Comparison of ENCODE assay signal across 18 mouse cellular contexts in the genomic region with DNA sequence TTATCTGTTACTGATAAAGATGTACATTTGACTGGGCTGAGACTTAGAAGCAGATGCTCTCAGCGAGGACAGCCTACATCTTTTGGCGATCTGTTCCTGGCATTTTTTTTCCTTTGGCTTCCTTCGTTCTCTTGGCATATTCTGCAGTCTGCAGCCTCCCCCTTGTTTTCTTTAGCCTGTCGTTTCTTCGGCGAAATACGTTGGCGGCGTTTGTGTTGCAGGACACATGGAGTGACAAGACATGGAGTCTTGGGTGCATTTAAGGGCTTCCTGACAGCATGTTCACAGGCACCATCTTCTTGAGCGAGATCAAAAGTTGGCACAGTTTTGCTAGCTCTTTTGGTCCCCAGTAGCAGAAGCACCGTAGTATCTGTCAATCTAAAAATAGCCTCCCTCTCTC. TPM values are rescaled to one million over a fixed set of nuclear protein-coding genes. Genes with fewer than 3 reads are reported as not detected.
DNase-seq lines count a peak whose midpoint lies in the region; ATAC-seq lines count a peak whose summit lies in the region.
"Had no signal": no experiment of that assay in that cellular context is flagged by ENCODE, and none has a peak within 500 bp of the region (broad histone marks: within the 10 kb centered on the region; RNA-seq: fewer than 3 reads in every experiment).

No protein-coding gene starts in this region.

- WGBS in forebrain, embryonic 16.5 days = 53% methylated on average over 11 of the region's 11 CpGs
- 81% methylated on average over 11 of the region's 11 CpGs for WGBS in forebrain, embryonic 13.5 days

- H3K27me3 ChIP-seq in forebrain, embryonic 16.5 days (replicated peaks; ENCODE audit: control insufficient read depth, insufficient read depth, low read length) = no peaks in the 10 kb centered on the region
- H3K27me3 ChIP-seq in forebrain, embryonic 13.5 days = peaks cover 17% of the 10 kb centered on the region

- no peaks in the 10 kb centered on the region for H3K9me3 ChIP-seq in forebrain, embryonic 16.5 days (ENCODE audit: control insufficient read depth, low read length)
- no peaks in the 10 kb centered on the region for H3K9me3 ChIP-seq in forebrain, embryonic 13.5 days (replicated peaks)
- H3K9me3 ChIP-seq: embryonic facial prominence, embryonic 10.5 days; limb, embryonic 10.5 days; liver, embryonic 15.5 days had no signal

- H3K27ac ChIP-seq in forebrain, embryonic 16.5 days (ENCODE audit: low read length) = peak overlapping the region; percentile 67
- no peak overlapping the region; the same call in 1 of the 2 replicates for H3K27ac ChIP-seq in forebrain, embryonic 13.5 days
- H3K27ac ChIP-seq: embryonic facial prominence, embryonic 10.5 days; limb, embryonic 10.5 days; liver, embryonic 15.5 days had no signal

- H3K9ac ChIP-seq in forebrain, embryonic 16.5 days (replicated peaks; ENCODE audit: low read depth, low read length) = no peak overlapping the region
- no peak overlapping the region for H3K9ac ChIP-seq in forebrain, embryonic 13.5 days
- H3K9ac ChIP-seq: liver, embryonic 15.5 days had no signal

- DNase-seq in left cerebral cortex, adult 11 months (ENCODE audit: low spot score) = peak; percentile 28
- DNase-seq in left cerebral cortex, postnatal 4 days = no peak
- DNase-seq in left cerebral cortex, adult 9 months (ENCODE audit: low spot score in 2 of 2) = peak; percentile 57 to 80
- peak; percentile 63 to 77 for DNase-seq in right cerebral cortex, postnatal 36 days (ENCODE audit: low spot score in 2 of 2)
- DNase-seq in spleen, postnatal 36 days (ENCODE audit: low spot score in 2 of 2) = no peak
- DNase-seq: adrenal gland, postnatal 25 days; cerebellum, adult 18-20 months; spleen, adult 18-20 months; thymus, adult 18-20 months had no signal

- peak; percentile 50 for ATAC-seq in forebrain, embryonic 16.5 days
- ATAC-seq in forebrain, embryonic 13.5 days = no peak
- ATAC-seq in CD4-positive, CD25-positive, alpha-beta regulatory T cell, adult 4 months = no peak

- H3K4me1 ChIP-seq in forebrain, embryonic 16.5 days (replicated peaks; ENCODE audit: control insufficient read depth, insufficient read depth, low read length) = peaks cover 15% of the 10 kb centered on the region
- H3K4me1 ChIP-seq in forebrain, embryonic 13.5 days = peaks cover 12% of the 10 kb centered on the region
- H3K4me1 ChIP-seq: liver, embryonic 15.5 days had no signal

- no peaks in the 10 kb centered on the region for H3K36me3 ChIP-seq in forebrain, embryonic 16.5 days (ENCODE audit: control insufficient read depth, insufficient read depth)
- H3K36me3 ChIP-seq in forebrain, embryonic 13.5 days (ENCODE audit: poor library complexity, severe bottlenecking) = no peaks in the 10 kb centered on the region
- H3K36me3 ChIP-seq: embryonic facial prominence, embryonic 10.5 days; limb, embryonic 10.5 days; liver, embryonic 15.5 days had no signal

- H3K4me3 ChIP-seq in forebrain, embryonic 16.5 days (replicated peaks; ENCODE audit: low read length) = no peak overlapping the region
- no peak overlapping the region for H3K4me3 ChIP-seq in forebrain, embryonic 13.5 days
- H3K4me3 ChIP-seq: embryonic facial prominence, embryonic 10.5 days; limb, embryonic 10.5 days; liver, embryonic 15.5 days; myocyte had no signal

- intact Hi-C loops in left cerebral cortex, postnatal 4 days (cut with DNase I) = no loop called here

- H3K4me2 ChIP-seq in forebrain, embryonic 16.5 days (ENCODE audit: low read length) = no peak overlapping the region
- H3K4me2 ChIP-seq in forebrain, embryonic 13.5 days = no peak overlapping the region
- H3K4me2 ChIP-seq: liver, embryonic 15.5 days had no signal

RNA-seq across cellular contexts. Expression of a gene that starts 1.2 kb away (rescaled TPM):
- polyA plus RNA-seq in forebrain, embryonic 16.5 days (2015; fragmentation: Nextera tagmentation; extraction: Ambion mirVana) = 0.83 and 1.1 TPM in 2 replicates
- polyA plus RNA-seq in forebrain, embryonic 13.5 days (2015; fragmentation: Nextera tagmentation; extraction: Ambion mirVana) = 0.15 and 0.59 TPM in 2 replicates
- total RNA-seq in left cerebral cortex, postnatal 4 days (2021) = under 1 TPM in 1 of 2 experiments, not detected in 1; 0.48 TPM
- not detected for polyA plus RNA-seq in CD4-positive, CD25-positive, alpha-beta regulatory T cell, adult 4 months (2017; shearing (Covaris generic))
- total RNA-seq: adrenal gland, postnatal 25 days; granulocyte monocyte progenitor cell, adult 5-6 weeks had no signal
- polyA plus RNA-seq: embryonic facial prominence, embryonic 10.5 days; heart, postnatal 0 days; limb, embryonic 10.5 days; liver, embryonic 15.5 days; myocyte had no signal

RNA-seq across cellular contexts. Expression of a gene that starts 13.0 kb away (rescaled TPM):
- 35.3 and 38.9 TPM in 2 replicates for polyA plus RNA-seq in forebrain, embryonic 16.5 days (2015; fragmentation: Nextera tagmentation; extraction: Ambion mirVana)
- polyA plus RNA-seq in forebrain, embryonic 13.5 days (2015; fragmentation: Nextera tagmentation; extraction: Ambion mirVana) = 20.8 and 24.1 TPM in 2 replicates
- 10 to 100 TPM; 28.3 to 31.7 TPM for total RNA-seq in left cerebral cortex, postnatal 4 days (2021)
- 10 to 100 TPM; 38.3 to 46.1 TPM for polyA plus RNA-seq in CD4-positive, CD25-positive, alpha-beta regulatory T cell, adult 4 months (2017; shearing (Covaris generic))

RNA-seq across cellular contexts. Expression of a gene that starts 27.4 kb away (rescaled TPM):
- polyA plus RNA-seq in forebrain, embryonic 16.5 days (2015; fragmentation: Nextera tagmentation; extraction: Ambion mirVana) = 24.2 and 24.8 TPM in 2 replicates
- 14.1 and 14.7 TPM in 2 replicates for polyA plus RNA-seq in forebrain, embryonic 13.5 days (2015; fragmentation: Nextera tagmentation; extraction: Ambion mirVana)
- 100 to 1,000 TPM; 134 to 161 TPM for total RNA-seq in left cerebral cortex, postnatal 4 days (2021)
- polyA plus RNA-seq in CD4-positive, CD25-positive, alpha-beta regulatory T cell, adult 4 months (2017; shearing (Covaris generic)) = 1 to 10 TPM; 1.4 to 2.0 TPM

Comparison
In these comparisons a context has a peak if more than half of its experiments do, and no peak if none do; other contexts are left out.
1. DNase-seq: peak in left cerebral cortex, adult 11 months (single experiment), left cerebral cortex, adult 9 months (2 of 2) and right cerebral cortex, postnatal 36 days (2 of 2); none in left cerebral cortex, postnatal 4 days (single experiment) and spleen, postnatal 36 days (0 of 2).